Mouse (Mus musculus) adrenal gland, adult 2 months (tissue): Measurements from ENCODE around the gene Lrrtm4. TPM values are rescaled to one million over a fixed set of nuclear protein-coding genes. Genes with fewer than 3 reads are reported as not detected.

ENCODE experiments used
- DNase-seq: peaks from one replicate; pipeline ENCODE4 v3.0.0; 2021
- long read RNA-seq: library from polyadenylated mRNA; stranded (forward); transcript quantifications from one replicate; pipeline ENCODE4 v2.0.0, GENCODE M21; 2021
- polyA plus RNA-seq: library from polyadenylated mRNA; depleted of rRNA; stranded (reverse); fragments of >200 nt; gene quantifications from 2 replicates; pipeline ENCODE4 v1.2.3, GENCODE M21; 2012; rRNA removed
- total RNA-seq, 2 experiments: library from RNA; stranded (reverse); gene quantifications; 2 replicates each; pipeline ENCODE4 v1.2.3; 2021

Gene Lrrtm4
- total RNA-seq (1 to 10 TPM; 3.4 to 4.5 TPM), polyA plus RNA-seq (0.09 and 0.15 TPM in 2 replicates)
- long read RNA-seq, full-length matches to known transcripts: 2 of 3 reads
- long read RNA-seq, partial matches to known transcripts: 1 of 3 reads
- long read RNA-seq, other reads (novel, unspliced or antisense): 0 of 3 reads

GRCm38 (mm10) chr6:80018765-80019164 lies at the start of gene Lrrtm4:
Gene Lrrtm4 (plus strand): TSS chr6:80018877.
- DNase-seq: no peak

- no peak for DNase-seq
These were observed 648 bp downstream of the Lrrtm4 start for GRCm38 (mm10) chr6:80019189-80019860.

GRCm38 (mm10) chr6:80019861-80020230 lies 1.2 kb downstream of the Lrrtm4 start:
- no peak for DNase-seq

GRCm38 (mm10) chr6:80056849-80057248 lies 38.2 kb downstream of the Lrrtm4 start:
- DNase-seq: no peak

- no peak for DNase-seq
These were observed 59.3 kb downstream of the Lrrtm4 start for GRCm38 (mm10) chr6:80078001-80078400.

GRCm38 (mm10) chr6:80079290-80079689 lies 60.6 kb downstream of the Lrrtm4 start:
- DNase-seq: no peak

GRCm38 (mm10) chr6:80094909-80095308 lies 76.2 kb downstream of the Lrrtm4 start:
- no peak for DNase-seq

- no peak for DNase-seq
These were observed 86.7 kb downstream of the Lrrtm4 start for GRCm38 (mm10) chr6:80105343-80105742.

- no peak for DNase-seq
These were observed 87.2 kb downstream of the Lrrtm4 start for GRCm38 (mm10) chr6:80105843-80106242.

GRCm38 (mm10) chr6:80126419-80126818 lies 107.7 kb downstream of the Lrrtm4 start:
- no peak for DNase-seq

- DNase-seq: no peak
These were observed 143.9 kb downstream of the Lrrtm4 start for GRCm38 (mm10) chr6:80162585-80162984.

- no peak for DNase-seq
These were observed 163.2 kb downstream of the Lrrtm4 start for GRCm38 (mm10) chr6:80181916-80182315.

- no peak for DNase-seq
These were observed 163.7 kb downstream of the Lrrtm4 start for GRCm38 (mm10) chr6:80182353-80182752.

GRCm38 (mm10) chr6:80185489-80186113 lies 166.9 kb downstream of the Lrrtm4 start:
- no peak for DNase-seq

GRCm38 (mm10) chr6:80186791-80187190 lies 168.1 kb downstream of the Lrrtm4 start:
- DNase-seq: no peak

- DNase-seq: no peak
These were observed 190.8 kb downstream of the Lrrtm4 start for GRCm38 (mm10) chr6:80209476-80209875.

GRCm38 (mm10) chr6:80210281-80210680 lies 191.6 kb downstream of the Lrrtm4 start:
- DNase-seq: no peak

- DNase-seq: no peak
These were observed 242.9 kb downstream of the Lrrtm4 start for GRCm38 (mm10) chr6:80261595-80261994.

GRCm38 (mm10) chr6:80263972-80264371 lies 245.3 kb downstream of the Lrrtm4 start:
- no peak for DNase-seq

- DNase-seq: no peak
These were observed 245.9 kb downstream of the Lrrtm4 start for GRCm38 (mm10) chr6:80264584-80264983.

GRCm38 (mm10) chr6:80265746-80266145 lies 247.1 kb downstream of the Lrrtm4 start:
- no peak for DNase-seq

- DNase-seq: no peak
These were observed 268.3 kb downstream of the Lrrtm4 start for GRCm38 (mm10) chr6:80286968-80287367.

- no peak for DNase-seq
These were observed 283.2 kb downstream of the Lrrtm4 start for GRCm38 (mm10) chr6:80301871-80302270.

- DNase-seq: no peak
These were observed 284.9 kb downstream of the Lrrtm4 start for GRCm38 (mm10) chr6:80303568-80303967.
